Mouse (Mus musculus) layer of hippocampus, adult 2 months (tissue): ENCODE measurements at regions not wholly inside any gene's neighbourhood (a gene's known extent, or its start where the extent isn't known, plus 50 kb on each side); places are given as distances from the start of the nearest gene placed in this dataset.

Source experiments
- DNase-seq, 2 experiments: peaks; one replicate each; pipeline ENCODE4 v3.0.0; 2022; ENCODE audit warnings: low spot score in 2 of 2
- H3K27ac ChIP-seq: fragments of 200-600 bp; 2 replicates; pipeline ENCODE4 v1.8.1; 2022
- H3K4me3 ChIP-seq: fragments of 200-600 bp; 2 replicates; pipeline ENCODE4 v1.8.1; 2022; ENCODE audit warnings: mild to moderate bottlenecking
- CTCF ChIP-seq: fragments of 200-600 bp; conservative IDR thresholded peaks from 2 replicates; pipeline ENCODE4 v1.8.1; 2022; ENCODE audit warnings: antibody characterized with exemption, mild to moderate bottlenecking, moderate library complexity

GRCm38 (mm10) chr1:71887809-71888208 is 234.8 kb upstream of the Fn1 start:
- no peak for DNase-seq
- TF ChIP-seq CTCF = no peak
- Histone ChIP-seq H3K4me3 (no peak overlapping the region), H3K27ac (no peak overlapping the region)

- H3K27ac ChIP-seq = no peak overlapping the region
- DNase-seq = no peak
- no peak for TF ChIP-seq CTCF
- H3K4me3 ChIP-seq = no peak overlapping the region
Observed at GRCm38 (mm10) chr1:71886903-71887302, 233.9 kb upstream of the Fn1 start.

GRCm38 (mm10) chr1:71886233-71886632 is 233.2 kb upstream of the Fn1 start:
- no peak overlapping the region for H3K4me3 ChIP-seq
- no peak overlapping the region for H3K27ac ChIP-seq
- TF ChIP-seq CTCF = no peak
- DNase-seq = no peak

DNA sequence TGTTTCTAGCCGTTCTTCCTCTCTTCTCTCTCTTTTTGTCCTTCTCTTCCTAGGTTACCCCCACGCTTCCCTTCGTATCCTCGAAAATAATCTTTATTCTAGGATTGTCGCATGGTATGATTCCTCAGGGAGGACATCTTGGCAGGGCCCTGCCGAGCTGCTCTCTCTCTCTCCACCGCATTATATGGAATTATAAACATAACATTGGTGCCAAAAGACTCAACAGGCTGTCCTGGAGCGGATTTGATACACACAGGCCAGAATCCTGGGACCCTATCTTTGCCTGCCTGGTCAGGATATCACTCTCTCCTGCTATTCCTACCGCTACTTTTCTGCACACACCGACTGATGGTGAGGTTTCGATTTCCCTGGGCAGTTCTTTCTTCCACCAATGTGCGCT is 228.9 kb upstream of the Fn1 start:
- DNase-seq = no peak
- no peak overlapping the region for H3K4me3 ChIP-seq
- H3K27ac ChIP-seq = no peak overlapping the region
- TF ChIP-seq CTCF = no peak

GRCm38 (mm10) chr1:71881191-71881590 is 228.2 kb upstream of the Fn1 start:
- H3K4me3 ChIP-seq = no peak overlapping the region
- DNase-seq = no peak
- no peak overlapping the region for H3K27ac ChIP-seq
- TF ChIP-seq CTCF = no peak

- TF ChIP-seq CTCF = no peak
- no peak overlapping the region for H3K4me3 ChIP-seq
- no peak for DNase-seq
- no peak overlapping the region for H3K27ac ChIP-seq
Observed at GRCm38 (mm10) chr1:71880480-71880879, 227.5 kb upstream of the Fn1 start.

GRCm38 (mm10) chr1:71876712-71877401 is 223.9 kb upstream of the Fn1 start:
- H3K4me3 ChIP-seq = no peak overlapping the region
- DNase-seq = no peak
- H3K27ac ChIP-seq = no peak overlapping the region
- no peak for TF ChIP-seq CTCF

- Histone ChIP-seq H3K27ac (no peak overlapping the region), H3K4me3 (no peak overlapping the region)
- DNase-seq = no peak
- no peak for TF ChIP-seq CTCF
Observed at GRCm38 (mm10) chr1:71874037-71874436, 221.0 kb upstream of the Fn1 start.

DNA sequence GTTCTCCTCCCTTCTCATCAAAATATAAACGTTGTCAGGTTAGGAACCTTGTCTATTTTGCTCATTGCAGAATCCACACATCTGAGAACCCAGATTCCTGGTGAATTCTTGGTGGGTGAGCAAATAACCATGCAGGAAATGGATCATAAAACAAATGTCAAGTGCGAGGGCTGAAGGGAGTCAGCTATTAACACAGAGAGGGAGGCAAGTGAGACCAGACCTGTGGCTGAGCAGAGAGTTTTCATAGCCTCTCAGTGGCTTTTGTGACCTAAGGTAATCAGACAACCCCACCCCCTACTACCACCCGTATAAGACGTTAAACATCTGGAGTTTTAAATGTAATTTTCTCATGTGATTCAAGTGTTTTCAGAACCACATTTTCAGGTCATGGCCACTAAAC is 212.7 kb upstream of the Fn1 start:
- Histone ChIP-seq H3K4me3 (no peak overlapping the region), H3K27ac (no peak overlapping the region)
- TF ChIP-seq CTCF = no peak
- no peak for DNase-seq

DNA sequence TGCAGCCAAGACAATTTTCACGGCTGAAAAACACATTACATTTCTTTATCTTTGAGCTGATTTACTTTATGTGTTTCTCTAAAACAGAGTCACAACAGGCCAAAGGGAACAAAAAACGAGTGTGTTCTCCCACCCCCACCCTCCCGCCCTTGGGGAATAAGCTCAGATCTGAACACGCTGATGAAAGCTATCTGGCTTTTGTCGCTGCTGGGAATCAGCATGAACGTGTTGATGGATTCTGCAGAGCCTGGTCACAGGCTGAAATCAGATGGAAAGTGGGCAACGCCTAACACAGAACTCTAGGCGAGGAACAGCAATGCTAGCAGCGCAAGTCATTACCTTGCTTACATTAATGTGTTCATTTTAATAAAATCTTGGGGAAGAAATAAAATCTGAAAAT is 211.7 kb upstream of the Fn1 start:
- no peak overlapping the region for H3K4me3 ChIP-seq
- TF ChIP-seq CTCF = no peak
- DNase-seq = no peak
- no peak overlapping the region for H3K27ac ChIP-seq

DNA sequence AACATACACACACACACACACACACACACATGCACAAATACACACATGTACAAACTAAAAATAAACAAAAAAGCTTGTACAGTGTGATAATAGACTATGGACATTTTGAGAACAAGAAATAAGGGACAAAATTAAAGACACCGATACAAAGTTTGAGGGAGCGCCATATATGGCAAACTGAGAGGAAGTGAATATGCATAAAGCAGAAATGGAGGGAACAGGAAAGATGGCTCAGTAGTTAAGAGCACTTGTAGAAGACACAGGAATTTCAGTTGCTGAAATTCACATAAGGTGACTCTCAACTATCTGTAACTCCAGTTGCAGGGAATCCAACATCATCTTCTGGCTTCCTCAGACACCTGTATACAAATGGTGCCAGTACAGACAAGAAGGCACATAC is 200.2 kb upstream of the Fn1 start:
- DNase-seq = no peak
- Histone ChIP-seq H3K27ac (no peak overlapping the region), H3K4me3 (no peak overlapping the region)
- TF ChIP-seq CTCF = no peak

DNA sequence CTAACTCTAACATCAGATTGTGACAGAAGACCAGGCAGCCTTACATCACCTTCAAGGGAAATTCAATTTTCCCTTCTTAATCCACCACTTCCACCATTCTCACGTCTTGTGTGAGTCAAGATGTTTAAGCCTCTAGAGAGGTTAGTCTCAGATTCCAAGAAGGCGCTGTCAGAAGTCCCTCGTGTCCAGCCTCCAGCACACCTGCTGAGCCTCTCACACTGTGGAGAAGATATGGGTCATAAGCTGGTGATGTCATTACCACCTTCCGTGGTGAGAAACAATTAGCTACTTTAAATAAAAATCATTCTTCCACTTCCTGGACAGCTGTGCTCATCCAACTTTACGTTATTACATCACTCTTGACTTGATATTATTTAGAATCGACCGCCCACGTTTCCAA is 198.3 kb upstream of the Fn1 start:
- DNase-seq = no peak
- no peak overlapping the region for H3K27ac ChIP-seq
- no peak overlapping the region for H3K4me3 ChIP-seq
- TF ChIP-seq CTCF = no peak

GRCm38 (mm10) chr1:71848656-71849055 is 195.7 kb upstream of the Fn1 start:
- DNase-seq = no peak
- Histone ChIP-seq H3K27ac (no peak overlapping the region), H3K4me3 (no peak overlapping the region)
- TF ChIP-seq CTCF = no peak

DNA sequence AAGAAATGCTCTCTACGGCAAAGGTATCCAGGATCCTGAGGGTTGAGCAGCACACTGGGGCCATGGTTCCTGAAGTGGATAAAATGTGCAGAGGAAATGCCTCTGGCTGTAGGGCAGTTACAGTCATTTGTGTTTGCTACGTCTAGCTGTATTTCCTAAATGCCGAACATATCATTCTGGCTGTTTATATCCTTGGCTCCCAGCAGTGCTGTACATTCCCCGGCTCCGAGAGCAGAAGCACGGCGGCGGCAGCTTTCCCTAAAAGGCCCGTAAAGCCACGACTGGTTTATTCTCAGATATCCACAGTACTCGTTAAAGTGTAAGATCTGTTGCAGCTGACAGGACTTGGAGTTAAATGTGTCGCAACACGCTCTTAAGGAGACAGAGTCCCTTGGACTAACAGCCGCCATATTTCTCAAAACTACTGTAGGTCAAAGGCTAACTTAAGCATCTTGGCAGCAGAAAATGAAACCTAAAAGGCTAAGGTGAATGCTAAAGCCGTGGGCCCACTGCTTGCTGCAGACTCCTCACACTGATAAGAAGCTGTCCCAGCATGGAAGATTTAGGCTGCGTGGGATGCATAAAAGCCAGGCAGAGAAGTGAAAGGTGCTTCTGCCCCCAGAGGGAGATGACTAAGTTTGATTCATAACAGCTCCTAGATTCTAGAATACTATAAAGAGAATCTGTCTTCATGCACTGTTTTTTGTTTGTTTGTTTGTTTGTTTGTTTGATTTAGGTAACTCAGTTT is 192.1 kb upstream of the Fn1 start:
- H3K4me3 ChIP-seq = no peak overlapping the region
- no peak for TF ChIP-seq CTCF
- no peak for DNase-seq
- no peak overlapping the region for H3K27ac ChIP-seq
